9 mouse cellular contexts compared by ENCODE assay signal in the genomic region with DNA sequence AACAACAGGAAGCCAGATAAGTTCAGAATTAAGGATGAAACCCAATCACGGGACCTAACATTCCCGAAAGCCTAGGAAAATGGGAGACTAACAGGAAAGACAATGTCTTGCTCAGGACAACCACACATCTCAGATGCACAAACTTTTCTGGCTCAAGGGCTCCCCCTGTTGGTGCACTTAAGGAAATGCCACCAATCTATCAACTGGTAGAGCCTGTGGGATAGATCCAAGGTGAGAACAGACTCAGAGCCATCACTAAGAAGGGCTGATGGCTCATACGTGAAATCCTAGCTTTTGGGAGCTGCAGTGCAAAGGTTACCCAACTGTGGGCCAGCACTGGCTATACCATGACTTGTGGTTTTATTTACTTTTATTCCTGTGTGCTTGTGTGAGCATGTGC. TPM values are rescaled to one million over a fixed set of nuclear protein-coding genes. Genes with fewer than 3 reads are reported as not detected.
DNase-seq lines count a peak whose midpoint lies in the region; ATAC-seq and TF ChIP-seq lines count a peak whose summit lies in the region.
"Had no signal": no experiment of that assay in that cellular context is flagged by ENCODE, and none has a peak within 500 bp of the region (broad histone marks: within the 10 kb centered on the region; RNA-seq: fewer than 3 reads in every experiment).

No protein-coding gene starts in this region.

- H3K79me2 ChIP-seq in CH12.LX (replicated peaks; ENCODE audit: control insufficient read depth, extremely low read depth, insufficient read depth, poor library complexity, severe bottlenecking): peaks cover 13% of the 10 kb centered on the region

- no peak overlapping the region for H3K4me2 ChIP-seq in CH12.LX (ENCODE audit: insufficient read depth, low read depth, poor library complexity, severe bottlenecking)
- H3K4me2 ChIP-seq in kidney, postnatal 0 days (ENCODE audit: low read length): no peak overlapping the region
- no peak overlapping the region for H3K4me2 ChIP-seq in liver, embryonic 15.5 days

- no peak for TF ChIP-seq EP300 in CH12.LX (IDR thresholded peaks at IDR 0.05; ENCODE audit: low read length)

- no peak overlapping the region for H3K27ac ChIP-seq in CH12.LX (ENCODE audit: insufficient read depth, low read depth)
- no peak overlapping the region for H3K27ac ChIP-seq in heart, embryonic 10.5 days
- H3K27ac ChIP-seq in kidney, postnatal 0 days: no peak overlapping the region
- no peak overlapping the region for H3K27ac ChIP-seq in liver, embryonic 15.5 days (replicated peaks)
- H3K27ac ChIP-seq: macrophage had no signal

- 23% methylated on average over 3 of the region's 3 CpGs for WGBS in heart, embryonic 10.5 days
- whole genome bisulfite sequencing in kidney, postnatal 0 days: 13% methylated on average over 3 of the region's 3 CpGs
- WGBS in liver, embryonic 15.5 days (ENCODE audit: insufficient replicate concordance): 22% methylated on average over 3 of the region's 3 CpGs

- no peak overlapping the region for H3K4me3 ChIP-seq in CH12.LX (replicated peaks in 1 of 3; ENCODE audit: low read depth in 2 of 3, low read length in 2 of 3, poor library complexity in 1 of 3)
- H3K4me3 ChIP-seq in heart, embryonic 10.5 days: no peak overlapping the region
- H3K4me3 ChIP-seq in kidney, postnatal 0 days (replicated peaks; ENCODE audit: low read depth, low read length): no peak overlapping the region
- H3K4me3 ChIP-seq in liver, embryonic 15.5 days (replicated peaks): no peak overlapping the region

- in situ Hi-C loops in CH12.LX (cut with MboI; ENCODE audit: low pct_ligation_motif_present, low pct_unique_long_range_greater_than_20kb, low sequenced_read_pairs): no loop called here

- no peak overlapping the region for H3K9ac ChIP-seq in CH12.LX (ENCODE audit: insufficient read depth, low read depth)
- H3K9ac ChIP-seq in kidney, postnatal 0 days (ENCODE audit: low read depth, low read length): no peak overlapping the region
- no peak overlapping the region for H3K9ac ChIP-seq in liver, embryonic 15.5 days

- no peaks in the 10 kb centered on the region for H3K9me3 ChIP-seq in CH12.LX (replicated peaks; ENCODE audit: low read length)
- H3K9me3 ChIP-seq in heart, embryonic 10.5 days: no peaks in the 10 kb centered on the region
- no peaks in the 10 kb centered on the region for H3K9me3 ChIP-seq in kidney, postnatal 0 days (replicated peaks; ENCODE audit: low read length)
- no peaks in the 10 kb centered on the region for H3K9me3 ChIP-seq in liver, embryonic 15.5 days (replicated peaks)

- peaks cover 71 to 91% of the 10 kb centered on the region in 2 experiments for H3K36me3 ChIP-seq in CH12.LX (replicated peaks in 1 of 2; ENCODE audit: control insufficient read depth in 1 of 2, insufficient read depth in 1 of 2, low read length in 1 of 2)
- H3K36me3 ChIP-seq in heart, embryonic 10.5 days: peaks cover 75% of the 10 kb centered on the region
- peaks cover 7% of the 10 kb centered on the region; the same call in 1 of the 2 replicates for H3K36me3 ChIP-seq in kidney, postnatal 0 days (ENCODE audit: insufficient read depth, low read length)
- H3K36me3 ChIP-seq in liver, embryonic 15.5 days (replicated peaks): peaks cover 97% of the 10 kb centered on the region

- dilution Hi-C loops in CH12.LX (cut with MboI; ENCODE audit: extremely low pct_ligation_motif_present, extremely low pct_unique_long_range_greater_than_20kb, low sequenced_read_pairs): no loop called here

- TF ChIP-seq RAD21 in CH12.LX (IDR thresholded peaks at IDR 0.05; ENCODE audit: low read depth, low read length): peak; percentile 82

- DNase-seq in CH12.LX (ENCODE audit: extremely low read depth): peak; percentile 82
- peak; percentile 90 for DNase-seq in adrenal gland, postnatal 10 days
- DNase-seq in embryo, embryonic 9.5 days (ENCODE audit: extremely low spot score): peak; percentile 79
- DNase-seq in heart, embryonic 10.5 days (ENCODE audit: low spot score): peak; percentile 91
- DNase-seq in kidney, postnatal 0 days (ENCODE audit: low spot score): peak; percentile 91
- peak; percentile 91 for DNase-seq in retina, embryonic 14.5 days (ENCODE audit: low spot score)
- DNase-seq in thymus, postnatal 25 days: peak; percentile 72

- peak; percentile 85 to 89 for TF ChIP-seq CTCF in CH12.LX (conservative IDR thresholded peaks at IDR 0.05 in 1 of 2, IDR thresholded peaks at IDR 0.05 in 1 of 2; ENCODE audit: low read depth in 2 of 2, low read length in 2 of 2)
- peak; percentile 97 for TF ChIP-seq CTCF in kidney, postnatal 0 days (IDR thresholded peaks at IDR 0.05; ENCODE audit: low read depth)

- TF ChIP-seq POLR2A in CH12.LX (IDR thresholded peaks at IDR 0.05; ENCODE audit: low read depth, low read length): 0 out of 2 replicates have a peak, but pooled peaks have one; percentile 14

- H3K4me1 ChIP-seq in CH12.LX (ENCODE audit: control insufficient read depth in 1 of 2, insufficient read depth in 2 of 2): peaks cover 0 to 17% of the 10 kb centered on the region in 2 experiments; a peak in 2 of 4 replicates
- H3K4me1 ChIP-seq in heart, embryonic 10.5 days: peaks cover 52% of the 10 kb centered on the region
- H3K4me1 ChIP-seq in kidney, postnatal 0 days (replicated peaks; ENCODE audit: insufficient read depth, low read length): peaks cover 35% of the 10 kb centered on the region
- peaks cover 34% of the 10 kb centered on the region for H3K4me1 ChIP-seq in liver, embryonic 15.5 days (replicated peaks)

- ATAC-seq in kidney, postnatal 0 days (replicated peaks; ENCODE audit: low FRiP score, low read depth): no peak; the same call in 1 of the 2 replicates
- peak; percentile 48 for ATAC-seq in liver, embryonic 15.5 days (ENCODE audit: insufficient read depth)

- no peaks in the 10 kb centered on the region for H3K27me3 ChIP-seq in CH12.LX (replicated peaks)
- no peaks in the 10 kb centered on the region for H3K27me3 ChIP-seq in heart, embryonic 10.5 days (ENCODE audit: insufficient read depth, poor library complexity, severe bottlenecking)
- H3K27me3 ChIP-seq in kidney, postnatal 0 days (ENCODE audit: insufficient read depth, low read length): no peaks in the 10 kb centered on the region
- H3K27me3 ChIP-seq in liver, embryonic 15.5 days: no peaks in the 10 kb centered on the region

TF ChIP-seq in CH12.LX, 34 proteins besides CTCF, POLR2A, EP300 and RAD21:
- TF ChIP-seq RCOR1 (conservative IDR thresholded peaks at IDR 0.05; ENCODE audit: low read depth, low read length) (no peak), SMC3 (IDR thresholded peaks at IDR 0.05; ENCODE audit: low read depth, low read length) (peak; percentile 83), MAX (IDR thresholded peaks at IDR 0.05; ENCODE audit: low read length) (0 out of 2 replicates have a peak, but pooled peaks have one; percentile 17), MXI1 (IDR thresholded peaks at IDR 0.05; ENCODE audit: low read depth, low read length) (0 out of 2 replicates have a peak, but pooled peaks have one; percentile 29)
TF ChIP-seq in CH12.LX: peak in this region for 3.

RNA-seq across cellular contexts. Expression of gene Pola2, which starts 7.3 kb away (rescaled TPM):
- total RNA-seq in CH12.LX (2012; rRNA removed) (60.3 and 80.5 TPM in 2 replicates), CH12.LX (2014; rRNA removed) (66.1 and 71.7 TPM in 2 replicates)
- polyA plus RNA-seq in CH12.LX (2012; ENCODE audit: insufficient read length, low read depth): 91.4 and 91.7 TPM in 2 replicates
- 10 to 100 TPM; 21.3 to 28.0 TPM for total RNA-seq in adrenal gland, postnatal 10 days (2021)
- polyA plus RNA-seq in heart, embryonic 10.5 days (2016; fragmentation: Nextera tagmentation; extraction: Ambion mirVana): 70.0 and 80.7 TPM in 2 replicates
- polyA plus RNA-seq in kidney, postnatal 0 days (2015; fragmentation: Nextera tagmentation; extraction: Ambion mirVana): 39.8 and 40.6 TPM in 2 replicates
- polyA plus RNA-seq in liver, embryonic 15.5 days (2015; fragmentation: Nextera tagmentation; extraction: Ambion mirVana): 53.8 and 58.9 TPM in 2 replicates

RNA-seq across cellular contexts. Expression of gene Slc22a20, which starts 29.3 kb away (rescaled TPM):
- not detected in 2 replicates for total RNA-seq in CH12.LX (2012; rRNA removed)
- not detected in 2 replicates for total RNA-seq in CH12.LX (2014; rRNA removed)
- polyA plus RNA-seq in CH12.LX (2012; ENCODE audit: insufficient read length, low read depth): not detected in 2 replicates
- total RNA-seq in adrenal gland, postnatal 10 days (2021): not detected
- polyA plus RNA-seq in heart, embryonic 10.5 days (2016; fragmentation: Nextera tagmentation; extraction: Ambion mirVana): not detected in 2 replicates
- polyA plus RNA-seq in kidney, postnatal 0 days (2015; fragmentation: Nextera tagmentation; extraction: Ambion mirVana): not detected in 2 replicates
- 0.05 TPM in 1 of 2 replicates, not detected in the other for polyA plus RNA-seq in liver, embryonic 15.5 days (2015; fragmentation: Nextera tagmentation; extraction: Ambion mirVana)
- polyA plus RNA-seq: macrophage had no signal

RNA-seq across cellular contexts. Expression of gene Cdc42ep2, which starts 32.1 kb away (rescaled TPM):
- total RNA-seq in CH12.LX (2012; rRNA removed) (0.25 TPM in 2 replicates), CH12.LX (2014; rRNA removed) (0.08 and 0.13 TPM in 2 replicates)
- polyA plus RNA-seq in CH12.LX (2012; ENCODE audit: insufficient read length, low read depth): 0.16 and 0.20 TPM in 2 replicates
- 10 to 100 TPM; 10.8 to 11.2 TPM for total RNA-seq in adrenal gland, postnatal 10 days (2021)
- polyA plus RNA-seq in heart, embryonic 10.5 days (2016; fragmentation: Nextera tagmentation; extraction: Ambion mirVana): 5.9 and 7.4 TPM in 2 replicates
- 13.2 and 14.2 TPM in 2 replicates for polyA plus RNA-seq in kidney, postnatal 0 days (2015; fragmentation: Nextera tagmentation; extraction: Ambion mirVana)
- polyA plus RNA-seq in liver, embryonic 15.5 days (2015; fragmentation: Nextera tagmentation; extraction: Ambion mirVana): 2.9 and 3.1 TPM in 2 replicates

RNA-seq across cellular contexts. Expression of gene Dpf2, which starts 43.9 kb away (rescaled TPM):
- total RNA-seq in CH12.LX (2012; rRNA removed): 34.4 and 36.7 TPM in 2 replicates
- 21.9 and 25.0 TPM in 2 replicates for total RNA-seq in CH12.LX (2014; rRNA removed)
- 106 and 115 TPM in 2 replicates for polyA plus RNA-seq in CH12.LX (2012; ENCODE audit: insufficient read length, low read depth)
- total RNA-seq in adrenal gland, postnatal 10 days (2021): 100 to 1,000 TPM; 105 to 119 TPM
- polyA plus RNA-seq in heart, embryonic 10.5 days (2016; fragmentation: Nextera tagmentation; extraction: Ambion mirVana): 134 and 150 TPM in 2 replicates
- 108 and 109 TPM in 2 replicates for polyA plus RNA-seq in kidney, postnatal 0 days (2015; fragmentation: Nextera tagmentation; extraction: Ambion mirVana)
- polyA plus RNA-seq in liver, embryonic 15.5 days (2015; fragmentation: Nextera tagmentation; extraction: Ambion mirVana): 52.7 and 59.4 TPM in 2 replicates

RNA-seq across cellular contexts. Expression of gene Capn1, which starts 59.0 kb away (rescaled TPM):
- total RNA-seq in CH12.LX (2012; rRNA removed): 34.6 and 40.2 TPM in 2 replicates
- total RNA-seq in CH12.LX (2014; rRNA removed): 19.3 and 20.0 TPM in 2 replicates
- polyA plus RNA-seq in CH12.LX (2012; ENCODE audit: insufficient read length, low read depth): 42.9 and 43.7 TPM in 2 replicates
- 10 to 100 TPM; 31.3 to 40.0 TPM for total RNA-seq in adrenal gland, postnatal 10 days (2021)
- 7.3 and 7.4 TPM in 2 replicates for polyA plus RNA-seq in heart, embryonic 10.5 days (2016; fragmentation: Nextera tagmentation; extraction: Ambion mirVana)
- polyA plus RNA-seq in kidney, postnatal 0 days (2015; fragmentation: Nextera tagmentation; extraction: Ambion mirVana): 12.9 and 13.5 TPM in 2 replicates
- 25.1 and 26.1 TPM in 2 replicates for polyA plus RNA-seq in liver, embryonic 15.5 days (2015; fragmentation: Nextera tagmentation; extraction: Ambion mirVana)
